Mouse (Mus musculus) liver, postnatal 0 days (tissue): Measurements from ENCODE around the gene Ltbp1.

Experiments
- CTCF ChIP-seq: sonication (generic); IDR thresholded peaks from 2 replicates; pipeline ENCODE4 v1.5.1; 2016; ENCODE audit warnings: antibody characterized with exemption, low read depth
- EP300 ChIP-seq: IDR thresholded peaks from 2 replicates; pipeline ENCODE4 v1.6.1; 2016; ENCODE audit warnings: antibody characterized with exemption, low read depth, mild to moderate bottlenecking

DNA sequence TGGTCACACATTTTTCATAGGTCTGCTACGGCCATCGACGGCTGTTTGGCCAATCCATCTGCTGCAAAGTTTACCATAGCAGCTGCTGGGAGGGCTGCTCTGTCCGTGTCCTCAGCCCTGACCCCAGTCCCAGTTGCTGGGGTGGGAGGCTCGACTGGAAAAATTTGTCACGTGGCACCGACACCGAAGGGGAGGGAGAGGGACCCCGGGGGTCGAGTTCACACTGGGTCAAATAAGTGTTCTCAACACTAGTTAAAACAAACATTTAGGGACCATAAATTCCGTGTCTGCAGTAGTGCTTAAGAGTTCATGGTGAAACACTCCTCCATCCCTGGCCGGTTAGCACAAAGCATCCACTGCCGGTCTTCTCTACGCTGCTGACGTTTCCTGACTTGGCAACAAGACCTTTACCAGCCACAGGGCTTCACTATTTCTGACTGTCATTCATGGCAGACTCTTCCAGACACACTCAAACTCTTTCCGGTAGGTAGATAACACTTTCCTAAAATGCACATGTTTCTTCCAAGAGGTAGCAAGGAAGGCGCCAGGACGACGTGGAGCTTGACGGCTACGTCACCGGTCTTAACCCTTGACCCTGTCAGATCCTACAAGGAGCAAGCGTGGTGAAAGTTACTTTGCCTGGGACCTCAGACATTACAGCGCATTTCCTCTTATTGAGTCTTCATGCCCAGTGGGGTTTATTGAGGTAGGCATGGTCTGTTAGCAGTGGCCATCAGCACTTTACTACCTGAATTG is 9.4 kb downstream of the Ltbp1 start:
- TF ChIP-seq EP300 (no peak), CTCF (no peak)
